Mouse (Mus musculus) brain, embryonic 18.5 days (tissue): Measurements from ENCODE around the gene Zdhhc1.

Experiments used
- DNase-seq: peaks from one replicate; pipeline ENCODE4 v3.0.0-alpha.2; 2012; ENCODE audit warnings: low read depth, low spot score

Zdhhc1 gene

GRCm38 (mm10) chr8:105496439-105497180 lies at the start of gene Zdhhc1:
TSS of gene Zdhhc1 (minus strand) at chr8:105496902.
- no peak for DNase-seq

- no peak for DNase-seq
Observed at GRCm38 (mm10) chr8:105545249-105545648, 48.5 kb upstream of the Zdhhc1 start.

GRCm38 (mm10) chr8:105544544-105545205 lies 48.0 kb upstream of the Zdhhc1 start:
- DNase-seq = no peak

- DNase-seq = no peak
Observed at GRCm38 (mm10) chr8:105543703-105544102, 47.0 kb upstream of the Zdhhc1 start.

GRCm38 (mm10) chr8:105542808-105543207 lies 46.1 kb upstream of the Zdhhc1 start:
- DNase-seq = no peak

GRCm38 (mm10) chr8:105542032-105542656 lies 45.4 kb upstream of the Zdhhc1 start:
- no peak for DNase-seq

- no peak for DNase-seq
Observed at GRCm38 (mm10) chr8:105538940-105539339, 42.2 kb upstream of the Zdhhc1 start.

GRCm38 (mm10) chr8:105537011-105537677 lies 40.4 kb upstream of the Zdhhc1 start:
- no peak for DNase-seq

- DNase-seq = no peak
Observed at GRCm38 (mm10) chr8:105536546-105536945, 39.8 kb upstream of the Zdhhc1 start.

GRCm38 (mm10) chr8:105533892-105534329 lies 37.2 kb upstream of the Zdhhc1 start:
- DNase-seq = no peak

GRCm38 (mm10) chr8:105533439-105533838 lies 36.7 kb upstream of the Zdhhc1 start:
- no peak for DNase-seq

- DNase-seq = no peak
Observed at GRCm38 (mm10) chr8:105531774-105532173, 35.1 kb upstream of the Zdhhc1 start.

GRCm38 (mm10) chr8:105529271-105529670 lies 32.6 kb upstream of the Zdhhc1 start:
- no peak for DNase-seq

- DNase-seq = no peak
Observed at GRCm38 (mm10) chr8:105528206-105528605, 31.5 kb upstream of the Zdhhc1 start.

GRCm38 (mm10) chr8:105527110-105527509 lies 30.4 kb upstream of the Zdhhc1 start:
- DNase-seq = no peak

- no peak for DNase-seq
Observed at GRCm38 (mm10) chr8:105522890-105523289, 26.2 kb upstream of the Zdhhc1 start.

GRCm38 (mm10) chr8:105521995-105522769 lies 25.5 kb upstream of the Zdhhc1 start:
- no peak for DNase-seq

GRCm38 (mm10) chr8:105521061-105521460 lies 24.4 kb upstream of the Zdhhc1 start:
- DNase-seq = no peak

GRCm38 (mm10) chr8:105520521-105520920 lies 23.8 kb upstream of the Zdhhc1 start:
- no peak for DNase-seq

GRCm38 (mm10) chr8:105519591-105519990 lies 22.9 kb upstream of the Zdhhc1 start:
- no peak for DNase-seq
